8 mouse cellular contexts compared by ENCODE assay signal in genomic region chr7:24593621-24594308, GRCm38 (mm10). TPM values are rescaled to one million over a fixed set of nuclear protein-coding genes. Genes with fewer than 3 reads are reported as not detected.
DNase-seq lines count a peak whose midpoint lies in the region; ATAC-seq lines count a peak whose summit lies in the region.

No protein-coding gene starts in this region.

- no peaks in the 10 kb centered on the region for H3K36me3 ChIP-seq in hindbrain, embryonic 15.5 days

- H3K9ac ChIP-seq in hindbrain, embryonic 15.5 days = peak overlapping the region; percentile 67

- WGBS in hindbrain, embryonic 15.5 days = 3% methylated on average over 39 of the region's 39 CpGs

- H3K27me3 ChIP-seq in hindbrain, embryonic 15.5 days = no peaks in the 10 kb centered on the region

- H3K27ac ChIP-seq in hindbrain, embryonic 15.5 days (replicated peaks) = no peak overlapping the region

- no peaks in the 10 kb centered on the region for H3K9me3 ChIP-seq in hindbrain, embryonic 15.5 days

- peaks cover 30% of the 10 kb centered on the region for H3K4me1 ChIP-seq in hindbrain, embryonic 15.5 days (replicated peaks)

- peak overlapping the region; percentile 71 for H3K4me3 ChIP-seq in hindbrain, embryonic 15.5 days

- intact Hi-C loops in left cerebral cortex, postnatal 36 days (cut with DNase I) = no loop called here

- peak; percentile 94 for ATAC-seq in activated CD4-positive, CD25-positive, alpha-beta regulatory T cell, adult 4 months
- peak; percentile 87 for ATAC-seq in hindbrain, embryonic 15.5 days (ENCODE audit: low FRiP score, low read depth)
- peak; percentile 81 for ATAC-seq in megakaryocyte-erythroid progenitor cell, adult 5-6 weeks (replicated peaks; ENCODE audit: low FRiP score, low TSS enrichment, poor library complexity, severe bottlenecking)

- DNase-seq in cerebellum, postnatal 25 days = peak; percentile 79 to 88
- DNase-seq in gastrocnemius, adult 18-20 months (ENCODE audit: low spot score) = peak; percentile 65
- DNase-seq in left cerebral cortex, postnatal 36 days (ENCODE audit: low spot score in 2 of 2) = peak; percentile 55 to 68
- peak; percentile 63 to 70 for DNase-seq in right cerebral cortex, postnatal 10 days (ENCODE audit: low spot score in 2 of 2)
- DNase-seq in yolk sac, embryonic 10.5 days (ENCODE audit: low spot score) = peak; percentile 78

- peak overlapping the region; percentile 68 for H3K4me2 ChIP-seq in hindbrain, embryonic 15.5 days

RNA-seq across cellular contexts. Expression of gene Zfp575, which starts 6.3 kb away (rescaled TPM):
- polyA plus RNA-seq in activated CD4-positive, CD25-positive, alpha-beta regulatory T cell, adult 4 months (2017; shearing (Covaris generic)) = under 1 TPM in 1 of 2 experiments, not detected in 1; 0.12 TPM
- under 1 TPM in 1 of 2 experiments, not detected in 1; 0.09 TPM for total RNA-seq in gastrocnemius, adult 18-20 months (2021)
- 14.8 and 19.7 TPM in 2 replicates for polyA plus RNA-seq in hindbrain, embryonic 15.5 days (2015; fragmentation: Nextera tagmentation; extraction: Ambion mirVana)
- 1 to 10 TPM; 6.6 to 6.8 TPM for total RNA-seq in left cerebral cortex, postnatal 36 days (2021)
- total RNA-seq in megakaryocyte-erythroid progenitor cell, adult 5-6 weeks (2014; fragmentation: Nextera tagmentation) = 0.37 TPM in 1 of 2 replicates, not detected in the other
- not detected in 2 replicates for total RNA-seq in megakaryocyte-erythroid progenitor cell, adult 5-6 weeks (2017)

RNA-seq across cellular contexts. Expression of gene Ethe1, which starts 6.4 kb away (rescaled TPM):
- polyA plus RNA-seq in activated CD4-positive, CD25-positive, alpha-beta regulatory T cell, adult 4 months (2017; shearing (Covaris generic)) = 10 to 100 TPM; 19.0 to 21.6 TPM
- 10 to 100 TPM; 25.5 to 29.0 TPM for total RNA-seq in gastrocnemius, adult 18-20 months (2021)
- 27.4 and 27.5 TPM in 2 replicates for polyA plus RNA-seq in hindbrain, embryonic 15.5 days (2015; fragmentation: Nextera tagmentation; extraction: Ambion mirVana)
- 10 to 100 TPM; 11.8 to 14.3 TPM for total RNA-seq in left cerebral cortex, postnatal 36 days (2021)
- total RNA-seq in megakaryocyte-erythroid progenitor cell, adult 5-6 weeks (2014; fragmentation: Nextera tagmentation) = 12.4 and 19.8 TPM in 2 replicates
- total RNA-seq in megakaryocyte-erythroid progenitor cell, adult 5-6 weeks (2017) = 8.3 and 11.4 TPM in 2 replicates

RNA-seq across cellular contexts. Expression of gene Phldb3, which starts 16.8 kb away (rescaled TPM):
- under 1 TPM; 0.25 to 0.73 TPM for polyA plus RNA-seq in activated CD4-positive, CD25-positive, alpha-beta regulatory T cell, adult 4 months (2017; shearing (Covaris generic))
- under 1 TPM; 0.34 to 0.64 TPM for total RNA-seq in gastrocnemius, adult 18-20 months (2021)
- polyA plus RNA-seq in hindbrain, embryonic 15.5 days (2015; fragmentation: Nextera tagmentation; extraction: Ambion mirVana) = not detected in 2 replicates
- total RNA-seq in left cerebral cortex, postnatal 36 days (2021) = under 1 TPM; 0.22 to 0.48 TPM
- total RNA-seq in megakaryocyte-erythroid progenitor cell, adult 5-6 weeks (2014; fragmentation: Nextera tagmentation) = 2.6 and 2.8 TPM in 2 replicates
- 6.8 and 9.7 TPM in 2 replicates for total RNA-seq in megakaryocyte-erythroid progenitor cell, adult 5-6 weeks (2017)

RNA-seq across cellular contexts. Expression of gene Lypd3, which starts 42.6 kb away (rescaled TPM):
- polyA plus RNA-seq in activated CD4-positive, CD25-positive, alpha-beta regulatory T cell, adult 4 months (2017; shearing (Covaris generic)) = not detected
- total RNA-seq in gastrocnemius, adult 18-20 months (2021) = not detected
- polyA plus RNA-seq in hindbrain, embryonic 15.5 days (2015; fragmentation: Nextera tagmentation; extraction: Ambion mirVana) = 0.41 and 0.73 TPM in 2 replicates
- 1 to 10 TPM in 1 of 2 experiments, under 1 TPM in 1; 0.32 to 1.3 TPM for total RNA-seq in left cerebral cortex, postnatal 36 days (2021)
- not detected in 2 replicates for total RNA-seq in megakaryocyte-erythroid progenitor cell, adult 5-6 weeks (2014; fragmentation: Nextera tagmentation)
- not detected in 2 replicates for total RNA-seq in megakaryocyte-erythroid progenitor cell, adult 5-6 weeks (2017)

RNA-seq across cellular contexts. Expression of gene Xrcc1, which starts 47.7 kb away (rescaled TPM):
- polyA plus RNA-seq in activated CD4-positive, CD25-positive, alpha-beta regulatory T cell, adult 4 months (2017; shearing (Covaris generic)) = 10 to 100 TPM; 19.9 to 30.3 TPM
- total RNA-seq in gastrocnemius, adult 18-20 months (2021) = 10 to 100 TPM; 16.5 to 20.1 TPM
- polyA plus RNA-seq in hindbrain, embryonic 15.5 days (2015; fragmentation: Nextera tagmentation; extraction: Ambion mirVana) = 66.2 and 72.1 TPM in 2 replicates
- total RNA-seq in left cerebral cortex, postnatal 36 days (2021) = 10 to 100 TPM; 29.8 to 41.4 TPM
- 89.0 and 93.7 TPM in 2 replicates for total RNA-seq in megakaryocyte-erythroid progenitor cell, adult 5-6 weeks (2014; fragmentation: Nextera tagmentation)
- 20.7 and 36.6 TPM in 2 replicates for total RNA-seq in megakaryocyte-erythroid progenitor cell, adult 5-6 weeks (2017)

Comparison
In these comparisons a context has a peak if more than half of its experiments do, and no peak if none do; other contexts are left out.
1. RNA of gene Zfp575, which starts 6.3 kb away (total RNA-seq): 6.6 to 6.8 TPM in left cerebral cortex, postnatal 36 days; 0.09 TPM in gastrocnemius, adult 18-20 months and 0.37 TPM in megakaryocyte-erythroid progenitor cell, adult 5-6 weeks; every median in the first group is over 4 times any median in the second.
2. Peak in every context shown above with its lines, with median percentiles within 50 percentile points of each other: ATAC-seq and DNase-seq.